Mouse (Mus musculus) ES-Bruce4 (cell line): ENCODE data around the gene Myg1.

Experiments
- CTCF ChIP-seq: IDR thresholded peaks from one replicate; pipeline ENCODE4 v1.8.1; 2011; ENCODE audit warnings: low read depth, low read length
- EP300 ChIP-seq: IDR thresholded peaks from 2 replicates; pipeline ENCODE4 v1.6.1; 2011; ENCODE audit warnings: low read depth, low read length; ENCODE audit not compliant: insufficient read depth
- POLR2A ChIP-seq: IDR thresholded peaks from one replicate; pipeline ENCODE4 v1.8.1; 2011; ENCODE audit warnings: low read length; ENCODE audit not compliant: insufficient read depth

- TF ChIP-seq POLR2A: no peak
- TF ChIP-seq CTCF: no peak
- no peak for TF ChIP-seq EP300
Observed at GRCm38 (mm10) chr15:102344490-102344889, 13.0 kb downstream of the Myg1 start.
